Mouse (Mus musculus) spleen, adult 2 months (tissue): Measurements from ENCODE around the gene Olfr1022.

ENCODE experiments used
- CTCF ChIP-seq: fragments of 200-500 bp; IDR thresholded peaks from 2 replicates; pipeline ENCODE4 v1.5.1; 2011; ENCODE audit warnings: mild to moderate bottlenecking, inconsistent platforms; ENCODE audit not compliant: insufficient read depth, insufficient read length, insufficient replicate concordance; ENCODE audit errors: extremely low read depth
- POLR2A ChIP-seq: fragments of 200-500 bp; IDR thresholded peaks from 2 replicates; pipeline ENCODE4 v1.6.1; 2011; ENCODE audit warnings: low read depth, low read length, inconsistent platforms

- no peak for TF ChIP-seq CTCF
- TF ChIP-seq POLR2A: no peak
Measured at GRCm38 (mm10) chr2:85914893-85915292, 46.5 kb downstream of the Olfr1022 start, which contains the start of gene Olfr1025-ps1.
